Mouse (Mus musculus): ENCODE data around the gene Dcdc2a. TPM values are rescaled to one million over a fixed set of nuclear protein-coding genes. Genes with fewer than 3 reads are reported as not detected.

Gene Dcdc2a
- polyA plus RNA-seq, 1 experiment from 2014 or later = 2.2 TPM

DNA sequence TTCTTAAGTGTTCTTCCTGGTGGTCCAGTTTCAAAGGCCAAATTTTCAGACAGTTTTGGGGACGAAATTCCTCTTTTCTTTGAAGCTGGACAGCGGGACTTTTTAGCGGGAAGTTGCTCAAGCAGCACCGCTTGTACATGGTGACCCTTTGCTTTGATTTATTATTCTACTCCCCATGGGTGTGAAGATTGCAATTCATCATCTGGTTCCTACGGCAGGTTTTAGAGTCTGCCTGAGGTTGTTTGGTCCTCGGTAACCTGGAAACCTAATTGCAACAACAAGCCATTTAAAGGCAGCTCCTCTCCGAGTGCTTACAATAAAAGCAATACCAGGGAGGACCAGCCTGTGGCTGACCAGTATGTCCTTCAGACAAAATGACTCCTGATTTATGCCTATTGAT lies 21.5 kb downstream of the Dcdc2a start:
- WGBS = 3% methylated on average over 7 of the region's 7 CpGs
- H3K9ac ChIP-seq (ENCODE audit: low read length) = no peak overlapping the region
- H3K4me2 ChIP-seq (ENCODE audit: low read depth, severe bottlenecking) = no peak overlapping the region
- H3K36me3 ChIP-seq (ENCODE audit: control insufficient read depth, insufficient read depth, low read length) = no peaks in the 10 kb centered on the region
- no peak for ATAC-seq (ENCODE audit: insufficient number of reproducible peaks, low FRiP score, low TSS enrichment, low read depth)
- peak; percentile 53 for DNase-seq (ENCODE audit: low spot score)
- H3K27me3 ChIP-seq (ENCODE audit: control insufficient read depth, insufficient read depth, low read length) = no peaks in the 10 kb centered on the region
- no peaks in the 10 kb centered on the region for H3K9me3 ChIP-seq (ENCODE audit: control insufficient read depth, low read length)
- H3K4me3 ChIP-seq (ENCODE audit: low read depth, low read length) = no peak overlapping the region
- H3K27ac ChIP-seq (replicated peaks; ENCODE audit: low read depth, low read length) = no peak overlapping the region
- no peaks in the 10 kb centered on the region; the same call in 1 of the 2 replicates for H3K4me1 ChIP-seq (ENCODE audit: control insufficient read depth, insufficient read depth, low read length)

GRCm38 (mm10) chr13:25083144-25083572 lies 27.4 kb downstream of the Dcdc2a start:
- H3K4me1 ChIP-seq (ENCODE audit: control insufficient read depth, insufficient read depth, low read length) = peaks cover 6% of the 10 kb centered on the region; the same call in 1 of the 2 replicates
- 9% methylated on average over 15 of the region's 15 CpGs for WGBS
- no peak for ATAC-seq (ENCODE audit: insufficient number of reproducible peaks, low FRiP score, low TSS enrichment, low read depth)
- H3K27me3 ChIP-seq (ENCODE audit: control insufficient read depth, insufficient read depth, low read length) = no peaks in the 10 kb centered on the region
- H3K4me3 ChIP-seq (ENCODE audit: low read depth, low read length) = no peak overlapping the region
- H3K36me3 ChIP-seq (ENCODE audit: control insufficient read depth, insufficient read depth, low read length) = no peaks in the 10 kb centered on the region
- no peak overlapping the region for H3K27ac ChIP-seq (replicated peaks; ENCODE audit: low read depth, low read length)
- peak overlapping the region; percentile 18; the same call in 1 of the 2 replicates for H3K4me2 ChIP-seq (ENCODE audit: low read depth, severe bottlenecking)
- H3K9ac ChIP-seq (ENCODE audit: low read length) = no peak overlapping the region
- no peaks in the 10 kb centered on the region for H3K9me3 ChIP-seq (ENCODE audit: control insufficient read depth, low read length)
- peak; percentile 33 for DNase-seq (ENCODE audit: low spot score)

DNA sequence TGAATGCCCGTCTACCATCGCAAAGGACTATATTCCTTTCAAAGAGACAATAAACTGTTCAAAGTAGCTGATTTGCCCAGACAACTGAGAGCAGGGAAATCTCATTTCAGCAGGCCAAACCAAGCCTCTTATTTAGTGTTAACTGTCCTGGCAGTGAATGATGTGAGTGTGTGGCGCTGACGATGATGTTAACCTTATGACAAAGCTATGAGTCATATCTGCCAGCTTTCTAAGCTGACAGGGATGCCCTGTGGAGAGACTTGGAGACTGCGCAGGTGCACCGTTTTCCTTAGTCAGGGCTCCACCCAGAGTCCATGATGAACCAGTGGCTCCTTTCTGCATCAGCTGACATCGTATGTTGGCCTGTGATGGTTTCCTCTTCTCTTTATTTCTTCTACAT lies 29.3 kb downstream of the Dcdc2a start:
- no peaks in the 10 kb centered on the region for H3K9me3 ChIP-seq (ENCODE audit: control insufficient read depth, low read length)
- H3K27ac ChIP-seq (replicated peaks; ENCODE audit: low read depth, low read length) = no peak overlapping the region
- H3K36me3 ChIP-seq (ENCODE audit: control insufficient read depth, insufficient read depth, low read length) = no peaks in the 10 kb centered on the region
- ATAC-seq (ENCODE audit: insufficient number of reproducible peaks, low FRiP score, low TSS enrichment, low read depth) (no peak), DNase-seq (ENCODE audit: low spot score) (no peak)
- no peak overlapping the region for H3K9ac ChIP-seq (ENCODE audit: low read length)
- peaks cover 6% of the 10 kb centered on the region; the same call in 1 of the 2 replicates for H3K4me1 ChIP-seq (ENCODE audit: control insufficient read depth, insufficient read depth, low read length)
- 88% methylated on average over 7 of the region's 7 CpGs for WGBS
- H3K27me3 ChIP-seq (ENCODE audit: control insufficient read depth, insufficient read depth, low read length) = no peaks in the 10 kb centered on the region
- H3K4me3 ChIP-seq (ENCODE audit: low read depth, low read length) = no peak overlapping the region
- H3K4me2 ChIP-seq (ENCODE audit: low read depth, severe bottlenecking) = no peak overlapping the region

DNA sequence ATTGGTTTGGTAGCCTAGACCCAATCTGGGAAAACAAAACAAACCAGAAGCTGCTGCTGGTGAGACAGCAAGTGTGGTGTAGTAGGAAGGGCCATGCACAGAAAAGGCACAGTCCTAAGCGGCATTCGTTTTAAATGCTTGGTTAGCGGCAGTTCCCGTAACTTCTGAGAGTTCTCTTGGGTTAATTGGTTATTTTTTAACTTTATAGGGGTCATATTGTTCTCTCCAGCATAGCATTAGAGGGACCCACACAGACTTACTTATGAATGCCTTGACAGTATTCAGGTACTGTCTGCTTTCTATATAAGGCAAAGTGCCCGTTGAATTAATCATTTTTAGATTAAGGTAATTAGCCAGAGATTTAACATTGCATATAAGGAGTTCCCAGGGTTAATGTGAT lies 35.5 kb downstream of the Dcdc2a start:
- no peak overlapping the region for H3K9ac ChIP-seq (ENCODE audit: low read length)
- DNase-seq (ENCODE audit: low spot score) (no peak), ATAC-seq (ENCODE audit: insufficient number of reproducible peaks, low FRiP score, low TSS enrichment, low read depth) (no peak)
- no peak overlapping the region for H3K27ac ChIP-seq (replicated peaks; ENCODE audit: low read depth, low read length)
- WGBS = 61% methylated on average over 5 of the region's 5 CpGs
- no peaks in the 10 kb centered on the region for H3K4me1 ChIP-seq (ENCODE audit: control insufficient read depth, insufficient read depth, low read length)
- H3K9me3 ChIP-seq (ENCODE audit: control insufficient read depth, low read length) = no peaks in the 10 kb centered on the region
- H3K4me2 ChIP-seq (ENCODE audit: low read depth, severe bottlenecking) = no peak overlapping the region
- no peak overlapping the region for H3K4me3 ChIP-seq (ENCODE audit: low read depth, low read length)
- no peaks in the 10 kb centered on the region for H3K36me3 ChIP-seq (ENCODE audit: control insufficient read depth, insufficient read depth, low read length)
- no peaks in the 10 kb centered on the region for H3K27me3 ChIP-seq (ENCODE audit: control insufficient read depth, insufficient read depth, low read length)

GRCm38 (mm10) chr13:25093776-25094175 lies 38.0 kb downstream of the Dcdc2a start:
- Histone ChIP-seq H3K4me2 (ENCODE audit: low read depth, severe bottlenecking) (no peak overlapping the region), H3K27me3 (ENCODE audit: control insufficient read depth, insufficient read depth, low read length) (no peaks in the 10 kb centered on the region), H3K9me3 (ENCODE audit: control insufficient read depth, low read length) (no peaks in the 10 kb centered on the region), H3K4me3 (ENCODE audit: low read depth, low read length) (no peak overlapping the region), H3K27ac (replicated peaks; ENCODE audit: low read depth, low read length) (no peak overlapping the region), H3K4me1 (ENCODE audit: control insufficient read depth, insufficient read depth, low read length) (no peaks in the 10 kb centered on the region), H3K36me3 (ENCODE audit: control insufficient read depth, insufficient read depth, low read length) (no peaks in the 10 kb centered on the region), H3K9ac (ENCODE audit: low read length) (no peak overlapping the region)
- no peak for DNase-seq (ENCODE audit: low spot score)
- no peak for ATAC-seq (ENCODE audit: insufficient number of reproducible peaks, low FRiP score, low TSS enrichment, low read depth)
- 84% methylated on average over 4 of the region's 4 CpGs for WGBS

DNA sequence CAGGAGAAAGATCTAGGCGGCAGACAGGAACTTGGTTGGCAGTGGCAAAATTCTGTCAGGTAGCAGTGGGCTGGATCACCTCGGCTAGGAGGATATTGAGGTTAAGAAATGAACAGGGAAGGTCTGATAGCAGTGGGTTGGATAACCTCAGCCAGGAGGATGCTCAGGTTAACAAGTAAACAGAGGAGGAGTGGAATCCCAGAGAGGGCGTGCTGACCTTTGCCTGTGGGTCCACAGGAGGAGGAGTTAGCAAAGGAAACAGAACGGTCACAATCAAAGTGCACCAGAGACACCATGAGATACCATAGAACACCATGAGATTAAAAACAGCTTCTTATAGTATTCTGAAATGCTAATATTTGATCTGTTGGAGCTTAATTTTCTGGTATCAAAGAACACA lies 38.6 kb downstream of the Dcdc2a start:
- Histone ChIP-seq H3K4me1 (ENCODE audit: control insufficient read depth, insufficient read depth, low read length) (no peaks in the 10 kb centered on the region), H3K4me3 (ENCODE audit: low read depth, low read length) (no peak overlapping the region), H3K4me2 (ENCODE audit: low read depth, severe bottlenecking) (no peak overlapping the region), H3K27ac (replicated peaks; ENCODE audit: low read depth, low read length) (no peak overlapping the region), H3K36me3 (ENCODE audit: control insufficient read depth, insufficient read depth, low read length) (no peaks in the 10 kb centered on the region), H3K9me3 (ENCODE audit: control insufficient read depth, low read length) (no peaks in the 10 kb centered on the region), H3K27me3 (ENCODE audit: control insufficient read depth, insufficient read depth, low read length) (no peaks in the 10 kb centered on the region), H3K9ac (ENCODE audit: low read length) (no peak overlapping the region)
- WGBS = 77% methylated on average over 4 of the region's 4 CpGs
- no peak for DNase-seq (ENCODE audit: low spot score)
- no peak for ATAC-seq (ENCODE audit: insufficient number of reproducible peaks, low FRiP score, low TSS enrichment, low read depth)

DNA sequence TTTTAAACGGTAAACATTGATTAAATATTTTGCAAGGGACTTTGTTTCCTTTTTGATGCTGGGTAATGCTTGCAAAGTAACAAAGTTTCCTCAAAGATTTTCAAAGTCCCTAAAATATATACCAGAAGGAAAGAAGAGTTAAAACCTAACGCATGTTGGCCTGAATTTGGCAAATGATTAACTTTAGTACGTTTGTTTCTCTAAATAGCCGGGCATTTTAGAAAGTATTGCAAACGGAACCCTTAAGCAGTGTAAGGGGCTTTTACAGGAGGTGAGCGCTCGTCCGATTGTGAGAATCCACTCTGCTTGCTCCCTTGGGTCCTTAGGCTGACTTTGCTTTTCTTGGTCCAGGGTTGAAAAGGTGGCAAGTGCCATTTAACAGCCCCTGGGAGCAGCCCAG lies 41.5 kb downstream of the Dcdc2a start:
- no peak overlapping the region for H3K27ac ChIP-seq (replicated peaks; ENCODE audit: low read depth, low read length)
- H3K4me3 ChIP-seq (ENCODE audit: low read depth, low read length) = no peak overlapping the region
- 85% methylated on average over 8 of the region's 8 CpGs for WGBS
- no peak for DNase-seq (ENCODE audit: low spot score)
- H3K4me1 ChIP-seq (ENCODE audit: control insufficient read depth, insufficient read depth, low read length) = no peaks in the 10 kb centered on the region
- H3K27me3 ChIP-seq (ENCODE audit: control insufficient read depth, insufficient read depth, low read length) = no peaks in the 10 kb centered on the region
- H3K9me3 ChIP-seq (ENCODE audit: control insufficient read depth, low read length) = no peaks in the 10 kb centered on the region
- ATAC-seq (ENCODE audit: insufficient number of reproducible peaks, low FRiP score, low TSS enrichment, low read depth) = no peak
- H3K9ac ChIP-seq (ENCODE audit: low read length) = no peak overlapping the region
- H3K4me2 ChIP-seq (ENCODE audit: low read depth, severe bottlenecking) = no peak overlapping the region
- H3K36me3 ChIP-seq (ENCODE audit: control insufficient read depth, insufficient read depth, low read length) = no peaks in the 10 kb centered on the region

DNA sequence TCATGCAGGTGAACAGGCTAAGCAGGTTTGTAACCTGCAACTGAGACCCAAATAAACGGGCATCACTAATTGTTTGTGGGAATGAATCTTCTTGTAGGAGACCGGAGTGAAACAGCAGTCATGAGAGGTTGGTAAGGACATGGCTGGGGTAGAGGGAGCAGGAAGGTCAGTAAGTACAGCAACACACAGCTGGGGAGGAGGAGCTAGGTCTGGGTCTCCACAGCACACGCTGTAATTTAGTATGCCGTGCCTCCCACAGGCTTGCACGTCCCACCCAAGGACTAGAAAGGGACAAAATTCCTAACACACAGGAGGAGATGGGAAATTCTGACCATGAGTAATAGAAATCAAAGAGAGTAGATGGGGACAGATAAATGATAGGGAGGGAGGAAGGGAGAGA lies 42.8 kb downstream of the Dcdc2a start:
- no peaks in the 10 kb centered on the region for H3K36me3 ChIP-seq (ENCODE audit: control insufficient read depth, insufficient read depth, low read length)
- DNase-seq (ENCODE audit: low spot score) (no peak), ATAC-seq (ENCODE audit: insufficient number of reproducible peaks, low FRiP score, low TSS enrichment, low read depth) (no peak)
- no peak overlapping the region for H3K4me2 ChIP-seq (ENCODE audit: low read depth, severe bottlenecking)
- no peak overlapping the region for H3K27ac ChIP-seq (replicated peaks; ENCODE audit: low read depth, low read length)
- H3K4me3 ChIP-seq (ENCODE audit: low read depth, low read length) = no peak overlapping the region
- no peaks in the 10 kb centered on the region for H3K27me3 ChIP-seq (ENCODE audit: control insufficient read depth, insufficient read depth, low read length)
- H3K4me1 ChIP-seq (ENCODE audit: control insufficient read depth, insufficient read depth, low read length) = no peaks in the 10 kb centered on the region
- H3K9me3 ChIP-seq (ENCODE audit: control insufficient read depth, low read length) = no peaks in the 10 kb centered on the region
- no peak overlapping the region for H3K9ac ChIP-seq (ENCODE audit: low read length)
- 63% methylated on average over 5 of the region's 5 CpGs for WGBS

DNA sequence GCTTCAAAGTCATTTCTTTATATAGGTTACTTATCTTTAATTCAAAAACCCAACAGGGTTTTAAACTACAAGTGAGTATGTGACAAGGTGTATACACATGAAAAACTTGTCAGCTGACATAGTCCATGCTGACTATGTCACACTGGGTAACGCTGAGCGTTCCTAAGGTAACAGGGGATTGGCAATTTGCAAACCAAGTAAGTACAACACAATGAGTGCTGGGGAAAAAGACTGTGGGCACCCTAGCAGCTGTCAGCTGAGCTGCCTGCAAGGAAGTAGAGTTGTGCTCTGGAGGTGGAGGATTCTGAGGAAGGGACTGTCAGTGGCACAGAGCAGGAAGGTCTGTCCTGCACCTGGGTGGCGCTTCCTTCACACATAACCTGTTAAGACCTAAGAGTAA lies 43.7 kb downstream of the Dcdc2a start:
- Histone ChIP-seq H3K9me3 (ENCODE audit: control insufficient read depth, low read length) (no peaks in the 10 kb centered on the region), H3K9ac (ENCODE audit: low read length) (no peak overlapping the region), H3K27me3 (ENCODE audit: control insufficient read depth, insufficient read depth, low read length) (no peaks in the 10 kb centered on the region), H3K4me1 (ENCODE audit: control insufficient read depth, insufficient read depth, low read length) (no peaks in the 10 kb centered on the region), H3K36me3 (ENCODE audit: control insufficient read depth, insufficient read depth, low read length) (no peaks in the 10 kb centered on the region), H3K4me3 (ENCODE audit: low read depth, low read length) (no peak overlapping the region), H3K27ac (replicated peaks; ENCODE audit: low read depth, low read length) (no peak overlapping the region), H3K4me2 (ENCODE audit: low read depth, severe bottlenecking) (no peak overlapping the region)
- WGBS = 79% methylated on average over 3 of the region's 3 CpGs
- ATAC-seq (ENCODE audit: insufficient number of reproducible peaks, low FRiP score, low TSS enrichment, low read depth) = no peak
- DNase-seq (ENCODE audit: low spot score) = no peak

Measured in limb, embryonic 11.5 days (tissue).